Mouse (Mus musculus): Measurements from ENCODE around the gene Gm11099. TPM values are rescaled to one million over a fixed set of nuclear protein-coding genes. Genes with fewer than 3 reads are reported as not detected.

Gene Gm11099
- polyA plus RNA-seq (2012; rRNA removed), result not detected in 2 replicates

DNA sequence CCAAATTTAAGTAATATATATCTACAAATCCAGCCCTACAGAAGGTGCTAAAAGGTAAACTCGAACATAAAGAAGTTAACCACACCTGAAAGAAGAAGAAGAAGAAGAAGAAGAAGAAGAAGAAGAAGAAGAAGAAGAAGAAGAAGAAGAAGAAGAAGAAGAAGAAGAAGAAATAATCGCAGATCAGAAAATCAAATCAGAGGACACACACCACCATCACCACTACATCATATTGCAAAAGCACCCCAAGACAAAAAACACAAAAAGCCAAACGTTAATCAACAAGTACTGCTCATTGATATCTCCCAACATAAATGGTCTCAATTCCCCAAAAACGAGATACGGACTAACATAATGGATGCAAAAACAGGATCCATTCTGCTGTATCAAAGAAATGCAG, at the start of gene Gm11099:
Gm11099 (plus strand) TSS at position 301 of the 400 bp plus-strand sequence.

